Mouse (Mus musculus): Measurements from ENCODE around the gene Drc1. TPM values are rescaled to one million over a fixed set of nuclear protein-coding genes. Genes with fewer than 3 reads are reported as not detected.

Drc1 gene
- polyA plus RNA-seq, 1 experiment, result 0.01 TPM

GRCm38 (mm10) chr5:30355114-30355513, 73.9 kb downstream of the Drc1 start:
- H3K27me3 ChIP-seq (ENCODE audit: control insufficient read depth, insufficient read depth, insufficient read length), result peaks cover 6% of the 10 kb centered on the region
- H3K79me2 ChIP-seq (ENCODE audit: control insufficient read depth, insufficient read depth), result no peaks in the 10 kb centered on the region
- no peaks in the 10 kb centered on the region for H3K36me3 ChIP-seq (ENCODE audit: control insufficient read depth, insufficient read depth)
- H3K4me3 ChIP-seq (ENCODE audit: insufficient read depth, poor library complexity, severe bottlenecking), result no peak overlapping the region
- TF ChIP-seq CTCF (IDR thresholded peaks at IDR 0.05; ENCODE audit: control insufficient read depth, insufficient read depth, insufficient read length) (no peak), USF1 (IDR thresholded peaks at IDR 0.05; ENCODE audit: low read depth) (no peak), MYOD1 (IDR thresholded peaks at IDR 0.05; ENCODE audit: control insufficient read depth, insufficient read length, low read depth) (no peak), FOSL1 (IDR thresholded peaks at IDR 0.05; ENCODE audit: insufficient read depth, low read length, poor library complexity, severe bottlenecking) (no peak), MAX (IDR thresholded peaks at IDR 0.05) (no peak), MYOG (IDR thresholded peaks at IDR 0.05; ENCODE audit: control insufficient read depth, extremely low read depth, insufficient read length) (no peak), CEBPB (IDR thresholded peaks at IDR 0.05; ENCODE audit: low read depth) (no peak)
- H3ac ChIP-seq (ENCODE audit: control insufficient read depth, insufficient read length, low read depth), result no peak overlapping the region
- H3K79me3 ChIP-seq (ENCODE audit: low read depth), result no peaks in the 10 kb centered on the region

GRCm38 (mm10) chr5:30355559-30356159, 74.5 kb downstream of the Drc1 start:
- Histone ChIP-seq H3K4me3 (ENCODE audit: insufficient read depth, poor library complexity, severe bottlenecking) (no peak overlapping the region), H3K79me2 (ENCODE audit: control insufficient read depth, insufficient read depth) (no peaks in the 10 kb centered on the region), H3K79me3 (ENCODE audit: low read depth) (no peaks in the 10 kb centered on the region), H3ac (ENCODE audit: control insufficient read depth, insufficient read length, low read depth) (no peak overlapping the region), H3K27me3 (ENCODE audit: control insufficient read depth, insufficient read depth, insufficient read length) (peaks cover 3% of the 10 kb centered on the region), H3K36me3 (ENCODE audit: control insufficient read depth, insufficient read depth) (no peaks in the 10 kb centered on the region)
- TF ChIP-seq MAX (IDR thresholded peaks at IDR 0.05) (no peak), FOSL1 (IDR thresholded peaks at IDR 0.05; ENCODE audit: insufficient read depth, low read length, poor library complexity, severe bottlenecking) (no peak)

GRCm38 (mm10) chr5:30356647-30357046, 75.5 kb downstream of the Drc1 start:
- Histone ChIP-seq H3K79me3 (ENCODE audit: low read depth) (no peaks in the 10 kb centered on the region), H3K79me2 (ENCODE audit: control insufficient read depth, insufficient read depth) (no peaks in the 10 kb centered on the region), H3K27me3 (ENCODE audit: control insufficient read depth, insufficient read depth, insufficient read length) (peaks cover 3% of the 10 kb centered on the region), H3K4me3 (ENCODE audit: insufficient read depth, poor library complexity, severe bottlenecking) (no peak overlapping the region), H3ac (ENCODE audit: control insufficient read depth, insufficient read length, low read depth) (no peak overlapping the region), H3K36me3 (ENCODE audit: control insufficient read depth, insufficient read depth) (no peaks in the 10 kb centered on the region)
- TF ChIP-seq FOSL1 (IDR thresholded peaks at IDR 0.05; ENCODE audit: insufficient read depth, low read length, poor library complexity, severe bottlenecking) (no peak), USF1 (IDR thresholded peaks at IDR 0.05; ENCODE audit: low read depth) (no peak), CTCF (IDR thresholded peaks at IDR 0.05; ENCODE audit: control insufficient read depth, insufficient read depth, insufficient read length) (no peak), MYOG (IDR thresholded peaks at IDR 0.05; ENCODE audit: control insufficient read depth, extremely low read depth, insufficient read length) (no peak), MAX (IDR thresholded peaks at IDR 0.05) (no peak), CEBPB (IDR thresholded peaks at IDR 0.05; ENCODE audit: low read depth) (no peak), MYOD1 (IDR thresholded peaks at IDR 0.05; ENCODE audit: control insufficient read depth, insufficient read length, low read depth) (no peak)

GRCm38 (mm10) chr5:30358436-30359099, 77.4 kb downstream of the Drc1 start:
- TF ChIP-seq MAX (IDR thresholded peaks at IDR 0.05) (no peak), USF1 (IDR thresholded peaks at IDR 0.05; ENCODE audit: low read depth) (no peak), MYOD1 (IDR thresholded peaks at IDR 0.05; ENCODE audit: control insufficient read depth, insufficient read length, low read depth) (no peak), CEBPB (IDR thresholded peaks at IDR 0.05; ENCODE audit: low read depth) (no peak), FOSL1 (IDR thresholded peaks at IDR 0.05; ENCODE audit: insufficient read depth, low read length, poor library complexity, severe bottlenecking) (no peak), MYOG (IDR thresholded peaks at IDR 0.05; ENCODE audit: control insufficient read depth, extremely low read depth, insufficient read length) (no peak), CTCF (IDR thresholded peaks at IDR 0.05; ENCODE audit: control insufficient read depth, insufficient read depth, insufficient read length) (no peak)
- no peak overlapping the region for H3ac ChIP-seq (ENCODE audit: control insufficient read depth, insufficient read length, low read depth)
- no peaks in the 10 kb centered on the region for H3K79me3 ChIP-seq (ENCODE audit: low read depth)
- no peak overlapping the region for H3K4me3 ChIP-seq (ENCODE audit: insufficient read depth, poor library complexity, severe bottlenecking)
- no peaks in the 10 kb centered on the region for H3K79me2 ChIP-seq (ENCODE audit: control insufficient read depth, insufficient read depth)
- no peaks in the 10 kb centered on the region for H3K27me3 ChIP-seq (ENCODE audit: control insufficient read depth, insufficient read depth, insufficient read length)
- H3K36me3 ChIP-seq (ENCODE audit: control insufficient read depth, insufficient read depth), result no peaks in the 10 kb centered on the region

GRCm38 (mm10) chr5:30367405-30367804, 86.2 kb downstream of the Drc1 start:
- H3K79me3 ChIP-seq (ENCODE audit: low read depth), result no peaks in the 10 kb centered on the region
- TF ChIP-seq MYOG (IDR thresholded peaks at IDR 0.05; ENCODE audit: control insufficient read depth, extremely low read depth, insufficient read length) (no peak), CTCF (IDR thresholded peaks at IDR 0.05; ENCODE audit: control insufficient read depth, insufficient read depth, insufficient read length) (no peak), FOSL1 (IDR thresholded peaks at IDR 0.05; ENCODE audit: insufficient read depth, low read length, poor library complexity, severe bottlenecking) (no peak), CEBPB (IDR thresholded peaks at IDR 0.05; ENCODE audit: low read depth) (no peak), MYOD1 (IDR thresholded peaks at IDR 0.05; ENCODE audit: control insufficient read depth, insufficient read length, low read depth) (no peak), USF1 (IDR thresholded peaks at IDR 0.05; ENCODE audit: low read depth) (no peak), MAX (IDR thresholded peaks at IDR 0.05) (no peak)
- H3K36me3 ChIP-seq (ENCODE audit: control insufficient read depth, insufficient read depth), result no peaks in the 10 kb centered on the region
- H3ac ChIP-seq (ENCODE audit: control insufficient read depth, insufficient read length, low read depth), result no peak overlapping the region
- H3K27me3 ChIP-seq (ENCODE audit: control insufficient read depth, insufficient read depth, insufficient read length), result peaks cover 47% of the 10 kb centered on the region
- no peaks in the 10 kb centered on the region for H3K79me2 ChIP-seq (ENCODE audit: control insufficient read depth, insufficient read depth)
- no peak overlapping the region for H3K4me3 ChIP-seq (ENCODE audit: insufficient read depth, poor library complexity, severe bottlenecking)
